Mouse (Mus musculus): ENCODE data around the gene Crtc1.

The Crtc1 gene

GRCm38 (mm10) chr8:70419879-70420643 lies 19.3 kb downstream of the Crtc1 start:
- DNase-seq = no peak

DNA sequence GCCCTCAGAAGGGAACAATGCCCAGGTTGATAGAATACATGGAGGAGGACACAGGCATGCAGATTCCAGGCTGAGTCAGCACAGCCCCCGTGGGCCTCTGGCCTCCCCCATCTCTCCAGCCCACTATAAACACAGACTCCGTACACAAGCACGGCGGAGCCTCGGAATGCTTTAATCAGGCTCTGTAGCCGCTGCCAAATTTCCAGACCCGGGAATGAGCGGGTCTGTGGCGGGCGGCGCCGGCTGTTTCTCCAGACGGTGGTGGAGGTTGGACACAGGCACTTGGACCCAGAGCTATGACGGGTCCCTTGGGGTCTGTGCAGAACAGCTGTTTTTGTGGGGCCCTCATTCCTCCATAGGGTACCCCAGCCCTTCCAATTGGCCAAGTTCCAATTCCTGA lies 20.4 kb downstream of the Crtc1 start:
- DNase-seq = peak; percentile 79 to 81

GRCm38 (mm10) chr8:70417914-70418313 lies 21.5 kb downstream of the Crtc1 start:
- peak; percentile 53 to 57 for DNase-seq

DNA sequence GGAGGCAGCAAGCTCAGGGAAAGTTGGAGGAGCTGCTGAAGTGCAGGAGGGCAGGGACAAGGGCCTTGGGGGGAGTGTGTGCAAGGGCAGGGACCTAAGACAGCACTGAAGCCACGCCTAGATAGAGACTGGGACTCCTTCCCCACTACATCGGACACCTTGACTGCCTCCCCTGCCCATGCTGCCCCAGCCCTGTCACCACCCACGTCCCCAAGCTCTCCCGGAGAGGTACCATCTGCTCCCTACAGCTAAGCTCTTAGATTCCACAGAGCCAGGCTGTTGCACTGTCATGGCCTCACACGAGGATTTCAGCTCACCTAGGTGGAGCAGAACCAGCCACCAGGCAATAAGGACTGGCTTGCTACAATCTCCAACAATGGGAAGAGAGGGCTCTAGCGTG lies 22.4 kb downstream of the Crtc1 start:
- peak in 1 of 2 experiments; percentile 45 for DNase-seq

DNA sequence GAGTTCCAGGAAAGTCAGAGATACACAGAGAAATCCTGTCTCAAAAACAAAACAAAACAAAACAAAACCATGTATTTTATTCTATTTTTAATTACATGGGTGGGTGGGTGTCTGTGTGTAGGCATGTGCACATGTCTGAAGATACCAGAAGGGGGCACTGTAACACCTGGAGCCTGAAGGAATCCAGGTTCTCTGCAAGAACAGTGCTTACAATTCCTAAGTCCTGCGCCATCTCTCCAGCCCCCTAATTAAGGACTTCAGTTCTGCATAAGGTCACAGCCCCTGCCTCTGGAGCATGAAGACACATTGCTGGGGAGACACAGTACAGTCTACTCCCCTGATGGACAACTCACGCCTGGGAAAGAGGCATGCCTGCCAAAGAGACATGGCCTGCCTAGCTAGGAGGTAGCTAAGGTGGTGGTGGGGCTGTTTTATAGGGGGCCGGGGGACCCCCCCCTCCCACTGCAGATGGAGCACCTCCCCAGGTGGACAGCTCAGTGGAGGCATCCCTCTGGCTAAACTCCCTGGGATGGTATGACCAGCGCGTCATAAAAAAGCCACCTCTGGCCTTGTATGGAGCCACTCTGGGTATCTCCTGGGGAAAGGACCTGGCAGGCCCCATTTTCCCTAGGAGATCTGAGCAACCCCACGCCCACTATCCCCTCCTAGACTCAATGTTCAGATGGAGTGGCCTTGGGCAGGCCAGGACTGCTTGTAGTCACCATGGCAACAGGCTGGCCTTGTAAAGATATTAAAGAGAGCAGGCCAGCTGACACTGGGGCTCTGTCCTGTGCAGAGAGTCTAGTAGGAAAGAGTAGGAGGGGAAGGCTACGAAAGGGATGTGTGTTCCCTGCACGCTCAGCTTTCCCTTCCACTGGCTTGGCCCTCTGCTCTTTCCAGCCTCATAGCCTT lies 23.6 kb downstream of the Crtc1 start:
- DNase-seq = peak; percentile 62 to 81

- DNase-seq = no peak
Observed at GRCm38 (mm10) chr8:70414310-70414946, 25.0 kb downstream of the Crtc1 start.

DNA sequence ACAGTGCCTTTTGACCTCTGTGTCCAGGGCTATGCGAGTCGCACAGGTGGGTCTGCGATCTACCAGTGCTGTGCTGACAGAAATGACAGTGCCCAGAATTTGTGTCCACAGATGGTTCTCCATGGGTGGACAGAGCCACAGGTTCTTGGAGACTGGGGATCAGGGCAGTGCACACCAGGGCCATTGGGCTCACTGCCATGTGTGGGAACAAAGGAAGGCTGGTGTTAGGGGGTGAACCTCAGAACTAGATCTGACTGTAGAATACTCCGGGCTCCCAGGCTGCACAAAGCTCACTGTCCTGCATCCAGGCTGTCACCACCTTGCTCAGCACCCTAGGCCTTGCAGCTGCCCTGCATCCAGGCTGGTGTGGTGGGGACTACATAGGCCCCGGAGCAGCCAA lies 29.1 kb downstream of the Crtc1 start:
- peak in 1 of 2 experiments; percentile 54 for DNase-seq

DNA sequence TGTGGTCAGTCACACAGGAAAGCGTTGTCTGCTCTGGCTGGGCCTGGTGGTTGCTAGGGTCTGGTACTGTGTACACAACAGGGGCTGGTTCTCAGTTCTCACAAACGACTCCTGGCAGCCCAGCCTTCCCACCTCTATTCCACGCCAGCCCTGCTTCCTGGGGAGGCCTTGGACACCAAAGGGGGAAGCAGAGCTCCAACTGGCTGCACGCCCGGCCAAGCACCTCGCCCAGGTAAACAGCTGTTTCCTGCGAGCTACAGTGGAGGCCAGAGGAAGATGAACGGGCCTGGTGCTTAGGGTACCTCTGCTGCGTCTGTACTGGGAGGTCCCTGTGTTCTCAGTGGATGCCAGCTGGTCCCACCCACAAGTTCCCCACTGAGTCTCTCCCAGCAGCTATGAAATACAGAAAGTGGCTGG lies 29.9 kb downstream of the Crtc1 start:
- peak; percentile 61 to 65 for DNase-seq

GRCm38 (mm10) chr8:70409019-70409418 lies 30.4 kb downstream of the Crtc1 start:
- no peak for DNase-seq

DNA sequence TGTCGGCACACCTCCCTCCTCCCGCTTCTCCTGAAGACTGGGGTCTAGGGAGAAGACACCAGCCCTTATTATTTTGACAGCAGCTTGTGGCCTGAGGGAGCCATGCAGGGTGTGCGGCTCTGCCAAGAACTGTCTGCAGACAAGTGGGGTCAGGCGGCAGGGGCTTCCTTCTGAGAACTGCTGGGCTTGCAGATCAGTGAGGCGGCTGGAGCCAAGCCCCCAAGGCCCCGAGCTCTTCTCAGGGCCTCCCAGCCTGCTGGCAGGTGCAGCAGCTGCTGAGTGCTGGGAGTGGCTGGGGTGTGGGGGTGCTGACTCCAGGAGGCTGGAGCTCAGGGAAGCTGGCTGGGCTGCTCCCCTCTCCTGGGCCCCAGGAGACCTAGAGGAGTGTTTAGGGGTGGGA lies 31.1 kb downstream of the Crtc1 start:
- peak; percentile 68 to 78 for DNase-seq

DNA sequence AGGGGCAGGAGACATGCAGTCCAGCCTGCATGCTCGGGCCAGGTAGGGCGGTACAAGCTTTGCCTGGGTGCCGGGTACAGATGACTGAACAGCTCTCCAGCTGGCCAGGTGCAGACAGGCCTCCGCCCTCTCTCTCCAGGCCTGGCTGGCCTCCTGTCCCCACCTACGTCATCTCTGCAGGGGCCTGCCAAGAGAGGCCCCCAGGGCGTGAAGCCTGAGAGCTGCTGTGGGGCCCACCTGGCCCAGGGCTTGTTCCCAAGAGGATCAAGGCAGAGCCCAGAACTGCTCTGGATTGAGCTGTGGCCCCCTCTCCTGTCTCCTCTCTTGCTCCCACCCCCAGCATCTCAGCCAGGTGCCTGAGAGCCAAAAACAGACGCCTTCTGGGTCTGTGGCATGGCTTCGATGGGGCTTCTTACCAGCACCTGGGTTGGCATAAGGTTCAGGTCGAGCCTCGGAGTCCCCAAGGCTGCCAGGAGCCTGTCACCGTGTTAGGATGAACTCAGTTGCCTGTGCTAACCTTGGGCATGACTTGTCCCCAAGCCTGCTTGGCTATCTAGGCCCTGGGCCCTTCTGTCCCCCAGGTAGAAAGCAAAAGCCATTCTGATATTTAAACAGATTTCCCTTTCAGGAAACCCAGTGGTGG lies 32.8 kb downstream of the Crtc1 start:
- peak in 1 of 2 experiments; percentile 52 for DNase-seq

DNA sequence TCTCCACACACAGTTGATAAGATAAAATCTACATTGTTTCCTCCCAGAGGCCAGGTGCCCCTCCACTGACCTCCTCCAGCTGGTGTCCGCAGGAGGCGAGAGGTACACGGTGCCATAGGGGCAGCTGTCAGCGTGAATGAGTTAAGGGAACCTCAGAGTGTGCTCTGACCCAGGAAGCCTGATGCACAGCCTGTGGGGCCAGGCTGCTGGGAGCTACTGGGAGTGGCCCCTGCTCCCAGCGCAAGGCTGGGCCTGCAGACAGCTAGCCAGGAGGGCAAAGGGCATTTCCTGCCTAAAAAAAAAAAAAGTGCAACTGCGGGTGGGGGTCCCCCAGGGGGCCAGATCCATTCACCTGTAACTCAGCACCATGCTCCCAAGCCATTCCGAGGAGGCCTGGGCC lies 34.2 kb downstream of the Crtc1 start:
- no peak for DNase-seq

- DNase-seq = no peak
Observed at GRCm38 (mm10) chr8:70404212-70404611, 35.2 kb downstream of the Crtc1 start.

GRCm38 (mm10) chr8:70397611-70398563 lies 41.5 kb downstream of the Crtc1 start:
- DNase-seq = peak; percentile 84 to 89

- no peak for DNase-seq
Observed at GRCm38 (mm10) chr8:70396184-70396583, 43.2 kb downstream of the Crtc1 start.

GRCm38 (mm10) chr8:70395649-70396048 lies 43.7 kb downstream of the Crtc1 start:
- peak; percentile 97 to 98 for DNase-seq

DNA sequence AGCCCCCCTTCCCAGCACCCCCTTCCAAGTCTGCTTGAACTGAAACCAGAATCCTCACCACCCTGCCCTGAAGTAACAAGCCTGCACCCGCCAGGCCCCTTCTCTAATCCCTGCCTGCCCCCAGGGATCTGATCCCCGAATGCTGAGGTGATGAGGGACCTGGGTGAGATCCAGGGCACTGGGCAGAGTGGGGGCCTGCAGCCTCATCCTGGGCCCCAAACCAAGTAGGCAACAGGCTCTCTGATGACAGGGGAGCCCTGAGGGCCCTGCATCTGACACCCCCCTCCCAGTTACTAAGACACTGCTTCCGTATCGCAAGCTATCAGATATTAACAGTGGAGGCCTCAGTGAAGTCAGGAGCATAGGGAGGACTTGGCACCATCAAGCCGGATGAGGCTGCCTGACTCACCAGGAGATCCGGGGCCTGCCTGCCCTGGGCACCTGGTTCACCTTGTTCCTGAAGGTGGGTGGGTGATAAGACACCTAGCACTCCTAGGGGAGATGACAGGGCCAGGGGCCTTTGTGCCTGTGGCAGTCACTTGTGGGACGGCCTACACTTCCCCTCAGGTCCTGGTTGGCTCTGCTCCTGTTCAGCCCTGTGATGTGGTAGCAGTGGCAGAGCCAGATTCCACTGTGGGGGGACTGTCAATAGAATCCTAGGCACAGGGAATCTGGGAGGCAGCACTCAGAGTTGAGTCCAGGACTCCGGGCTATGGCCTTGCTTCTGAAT lies 44.9 kb downstream of the Crtc1 start:
- no peak for DNase-seq

DNA sequence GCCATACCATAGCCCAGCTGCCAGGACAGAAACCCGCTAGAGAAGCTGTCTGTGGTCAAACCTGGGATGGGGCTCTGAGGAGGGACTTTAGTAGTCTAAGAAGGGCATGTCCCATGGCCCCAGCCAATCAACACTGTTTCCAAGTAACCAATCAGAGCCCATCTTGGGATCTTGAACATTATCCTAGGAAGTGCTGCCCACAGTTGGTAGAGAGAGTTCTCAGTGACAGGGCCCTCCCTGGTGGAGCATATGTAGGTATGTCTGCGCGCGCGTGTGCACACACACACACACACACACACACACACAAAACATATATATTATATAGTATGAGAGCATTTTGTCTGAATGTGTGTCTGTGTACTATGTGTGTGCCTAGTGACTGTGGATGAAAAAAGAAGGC lies 46.3 kb downstream of the Crtc1 start:
- DNase-seq = no peak

GRCm38 (mm10) chr8:70389678-70390077 lies 49.7 kb downstream of the Crtc1 start:
- peak in 1 of 2 experiments; percentile 52 for DNase-seq

- peak; percentile 87 to 90 for DNase-seq
Observed at GRCm38 (mm10) chr8:70383287-70383686, 56.1 kb downstream of the Crtc1 start.

GRCm38 (mm10) chr8:70380069-70380468 lies 59.3 kb downstream of the Crtc1 start:
- peak in 1 of 2 experiments; percentile 35 for DNase-seq
